Mouse (Mus musculus): ENCODE measurements around the gene Zfp628. TPM values are rescaled to one million over a fixed set of nuclear protein-coding genes. Genes with fewer than 3 reads are reported as not detected.

The Zfp628 gene
- polyA plus RNA-seq, 1 experiment from 2014 or later, result 4.6 TPM

DNA sequence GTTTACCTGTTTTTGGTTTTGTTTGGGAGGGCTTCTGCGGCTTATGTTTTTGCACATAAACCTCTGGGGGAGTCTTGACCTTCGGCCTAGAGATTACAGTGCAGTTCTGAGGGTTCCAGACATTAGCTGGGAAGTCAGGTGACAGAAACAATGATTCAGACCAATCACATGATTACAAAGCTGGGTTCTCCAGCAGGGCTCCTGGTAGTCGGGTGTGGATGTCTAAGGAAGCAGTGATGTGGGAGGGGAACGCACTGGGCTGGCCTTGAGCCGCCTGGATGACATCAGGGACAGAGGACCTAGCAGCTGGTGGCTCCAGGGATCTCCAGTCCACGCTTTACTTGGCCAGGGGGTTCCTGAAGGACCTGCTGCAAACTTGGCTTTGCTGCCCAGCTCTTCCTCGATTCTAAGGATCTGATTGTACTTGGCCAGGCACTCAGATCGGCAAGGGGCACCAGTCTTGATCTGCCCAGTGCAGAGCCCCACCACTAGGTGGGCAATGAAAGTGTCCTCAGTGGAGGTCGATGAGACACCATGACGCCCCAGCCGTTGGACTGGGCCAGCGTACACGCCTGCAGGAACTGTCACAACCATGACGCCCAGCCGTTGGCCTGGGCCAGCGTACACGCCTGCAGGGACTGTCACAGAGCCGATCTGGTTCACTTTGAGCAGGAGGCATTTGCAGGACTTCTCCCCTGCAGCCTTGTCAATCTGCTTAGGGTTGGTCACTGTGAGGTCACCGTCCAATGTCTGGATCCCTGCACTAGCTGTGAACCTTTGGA, 35.7 kb downstream of the Zfp628 start:
- no peak overlapping the region for H3K27ac ChIP-seq (replicated peaks)
- H3K36me3 ChIP-seq, result no peaks in the 10 kb centered on the region
- WGBS, result 87% methylated on average over 19 of the region's 19 CpGs
- H3K4me3 ChIP-seq, result no peak overlapping the region
- no peak overlapping the region for H3K4me2 ChIP-seq
- no peaks in the 10 kb centered on the region for H3K4me1 ChIP-seq (replicated peaks)
- H3K9ac ChIP-seq, result no peak overlapping the region
- ATAC-seq (ENCODE audit: low read depth), result no peak
- no peaks in the 10 kb centered on the region for H3K27me3 ChIP-seq
- H3K9me3 ChIP-seq, result no peaks in the 10 kb centered on the region

- no peak overlapping the region for H3K9ac ChIP-seq
- H3K36me3 ChIP-seq, result no peaks in the 10 kb centered on the region
- H3K27me3 ChIP-seq, result no peaks in the 10 kb centered on the region
- WGBS, result 39% methylated on average over 10 of the region's 10 CpGs
- no peaks in the 10 kb centered on the region for H3K4me1 ChIP-seq (replicated peaks)
- H3K9me3 ChIP-seq, result no peaks in the 10 kb centered on the region
- H3K4me2 ChIP-seq, result no peak overlapping the region
- no peak for ATAC-seq (ENCODE audit: low read depth)
- H3K27ac ChIP-seq (replicated peaks), result no peak overlapping the region
- H3K4me3 ChIP-seq, result no peak overlapping the region
Observed at GRCm38 (mm10) chr7:4953815-4954445, 38.9 kb downstream of the Zfp628 start.

- WGBS, result 91% methylated on average over 10 of the region's 10 CpGs
- Histone ChIP-seq H3K4me3 (no peak overlapping the region), H3K27ac (replicated peaks) (no peak overlapping the region), H3K4me2 (no peak overlapping the region), H3K9ac (no peak overlapping the region), H3K4me1 (replicated peaks) (no peaks in the 10 kb centered on the region), H3K27me3 (no peaks in the 10 kb centered on the region), H3K9me3 (no peaks in the 10 kb centered on the region), H3K36me3 (no peaks in the 10 kb centered on the region)
- no peak for ATAC-seq (ENCODE audit: low read depth)
Observed at GRCm38 (mm10) chr7:4957361-4957760, 42.3 kb downstream of the Zfp628 start.

DNA sequence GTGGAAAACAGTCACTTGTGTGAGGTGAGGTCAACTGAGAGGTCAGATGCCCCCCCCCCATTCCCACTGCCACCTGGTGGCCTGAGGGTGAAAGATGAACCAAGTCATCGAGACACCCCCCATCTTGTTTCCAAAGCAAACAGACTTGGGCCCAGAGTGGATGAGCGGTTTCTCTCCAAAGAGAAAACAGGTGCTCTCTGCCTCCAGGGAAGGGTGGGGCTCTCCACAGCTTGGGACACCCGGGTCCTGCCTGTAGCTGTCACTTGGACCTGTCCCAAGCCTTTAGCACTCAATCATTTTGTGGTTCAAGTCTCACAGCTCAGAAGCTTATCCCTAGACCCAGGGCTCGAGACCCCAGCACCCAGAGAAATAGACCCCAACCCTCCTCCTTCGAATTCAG, 48.5 kb downstream of the Zfp628 start:
- Histone ChIP-seq H3K9ac (no peak overlapping the region), H3K27me3 (no peaks in the 10 kb centered on the region; the same call in 1 of the 2 replicates), H3K4me2 (no peak overlapping the region), H3K4me3 (no peak overlapping the region), H3K4me1 (replicated peaks) (no peaks in the 10 kb centered on the region), H3K36me3 (no peaks in the 10 kb centered on the region), H3K27ac (replicated peaks) (no peak overlapping the region), H3K9me3 (no peaks in the 10 kb centered on the region)
- ATAC-seq (ENCODE audit: low read depth), result 0 out of 2 replicates have a peak, but pooled peaks have one; percentile 19
- WGBS, result 79% methylated on average over 5 of the region's 5 CpGs

DNA sequence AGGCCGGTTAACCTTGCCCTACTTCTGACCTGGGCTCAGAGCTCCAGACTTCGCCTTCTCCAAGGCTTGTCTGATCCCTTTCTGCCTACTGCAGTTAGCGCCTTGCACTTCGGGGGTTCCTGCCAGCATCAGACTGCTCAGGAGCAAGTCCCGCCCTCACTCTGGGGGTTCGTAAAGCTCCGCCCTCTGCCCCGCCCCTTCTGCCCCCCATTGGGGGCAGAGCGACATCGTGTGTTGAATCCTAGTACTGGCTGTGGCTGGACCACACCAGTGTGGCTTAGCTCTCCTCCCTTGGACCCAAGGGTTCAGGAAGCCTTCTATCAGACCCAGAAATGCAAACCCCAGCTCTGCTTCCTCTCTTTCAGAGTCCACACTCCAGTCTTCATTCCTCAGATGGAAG, 49.3 kb downstream of the Zfp628 start, which contains the start of gene Sbk2:
Gene Sbk2, minus strand, starts transcription at position 135 of the 400 bp plus-strand sequence.
- Histone ChIP-seq H3K9me3 (no peaks in the 10 kb centered on the region), H3K4me2 (0 out of 2 replicates have a peak within 1 kb of the TSS, but pooled peaks have one; percentile 14), H3K4me1 (replicated peaks) (no peaks in the 10 kb centered on the region), H3K9ac (no peak within 1 kb of the TSS), H3K27me3 (no peaks in the 10 kb centered on the region; the same call in 1 of the 2 replicates), H3K4me3 (no peak within 1 kb of the TSS), H3K27ac (replicated peaks) (no peak within 1 kb of the TSS), H3K36me3 (no peaks in the 10 kb centered on the region)
- peak; percentile 63; the same call in 1 of the 2 replicates for ATAC-seq (ENCODE audit: low read depth)
- 10% methylated on average over 10 of the region's 10 CpGs for WGBS

GRCm38 (mm10) chr7:4964988-4965387, 50.0 kb downstream of the Zfp628 start:
- H3K9me3 ChIP-seq, result no peaks in the 10 kb centered on the region
- H3K36me3 ChIP-seq, result no peaks in the 10 kb centered on the region
- H3K4me2 ChIP-seq, result no peak overlapping the region
- no peak overlapping the region for H3K9ac ChIP-seq
- no peaks in the 10 kb centered on the region; the same call in 1 of the 2 replicates for H3K27me3 ChIP-seq
- H3K4me1 ChIP-seq (replicated peaks), result no peaks in the 10 kb centered on the region
- no peak for ATAC-seq (ENCODE audit: low read depth)
- 79% methylated on average over 5 of the region's 5 CpGs for WGBS
- H3K27ac ChIP-seq (replicated peaks), result no peak overlapping the region
- no peak overlapping the region for H3K4me3 ChIP-seq

- no peaks in the 10 kb centered on the region; the same call in 1 of the 2 replicates for H3K27me3 ChIP-seq
- no peak within 1 kb of the TSS for H3K4me2 ChIP-seq
- no peak within 1 kb of the TSS for H3K4me3 ChIP-seq
- ATAC-seq (ENCODE audit: low read depth), result no peak
- 48% methylated on average over 6 of the region's 6 CpGs for WGBS
- H3K9me3 ChIP-seq, result no peaks in the 10 kb centered on the region
- no peak within 1 kb of the TSS for H3K27ac ChIP-seq (replicated peaks)
- no peak within 1 kb of the TSS for H3K9ac ChIP-seq
- H3K36me3 ChIP-seq, result no peaks in the 10 kb centered on the region
- no peaks in the 10 kb centered on the region for H3K4me1 ChIP-seq (replicated peaks)
Observed at GRCm38 (mm10) chr7:4971068-4971467, 56.1 kb downstream of the Zfp628 start, which contains the start of gene Sbk3. Gene Sbk3, minus strand, starts transcription at chr7:4971168.

Other genes starting within 250 kb of the Zfp628 start
- 121 and 136 TPM in 2 replicates for gene Hspbp1, start 230.1 kb upstream of the Zfp628 start, polyA plus RNA-seq (2015; fragmentation: Nextera tagmentation; extraction: Ambion mirVana)
- gene Brsk1, start 224.6 kb upstream of the Zfp628 start, polyA plus RNA-seq (2015; fragmentation: Nextera tagmentation; extraction: Ambion mirVana), result 5.9 and 6.2 TPM in 2 replicates
- gene Tmem150b, start 190.0 kb upstream of the Zfp628 start, polyA plus RNA-seq (2015; fragmentation: Nextera tagmentation; extraction: Ambion mirVana), result 0.32 TPM in 1 of 2 replicates, not detected in the other
- 84.0 and 84.7 TPM in 2 replicates for gene Kmt5c, start 175.1 kb upstream of the Zfp628 start, polyA plus RNA-seq (2015; fragmentation: Nextera tagmentation; extraction: Ambion mirVana)
- 18.9 and 19.0 TPM in 2 replicates for gene Cox6b2, start 162.1 kb upstream of the Zfp628 start, polyA plus RNA-seq (2015; fragmentation: Nextera tagmentation; extraction: Ambion mirVana)
- gene Fam71e2, start 143.9 kb upstream of the Zfp628 start, polyA plus RNA-seq (2015; fragmentation: Nextera tagmentation; extraction: Ambion mirVana), result not detected in 2 replicates
- gene Il11, start 132.4 kb upstream of the Zfp628 start, polyA plus RNA-seq (2015; fragmentation: Nextera tagmentation; extraction: Ambion mirVana), result 0.46 and 0.91 TPM in 2 replicates
- gene Tmem190, start 132.3 kb upstream of the Zfp628 start, polyA plus RNA-seq (2015; fragmentation: Nextera tagmentation; extraction: Ambion mirVana), result not detected in 2 replicates
- 2.9 and 3.8 TPM in 2 replicates for gene Tmem238, start 125.6 kb upstream of the Zfp628 start, polyA plus RNA-seq (2015; fragmentation: Nextera tagmentation; extraction: Ambion mirVana)
- gene Rpl28, start 122.3 kb upstream of the Zfp628 start, polyA plus RNA-seq (2015; fragmentation: Nextera tagmentation; extraction: Ambion mirVana), result 194 and 230 TPM in 2 replicates
- 266 and 276 TPM in 2 replicates for gene Ube2s, start 102.6 kb upstream of the Zfp628 start, polyA plus RNA-seq (2015; fragmentation: Nextera tagmentation; extraction: Ambion mirVana)
- 8.7 and 9.7 TPM in 2 replicates for gene Shisa7, start 70.5 kb upstream of the Zfp628 start, polyA plus RNA-seq (2015; fragmentation: Nextera tagmentation; extraction: Ambion mirVana)
- 4.5 and 4.8 TPM in 2 replicates for gene Isoc2b, start 45.0 kb upstream of the Zfp628 start, polyA plus RNA-seq (2015; fragmentation: Nextera tagmentation; extraction: Ambion mirVana)
- gene Isoc2a, start 38.1 kb upstream of the Zfp628 start, polyA plus RNA-seq (2015; fragmentation: Nextera tagmentation; extraction: Ambion mirVana), result 0.51 and 0.91 TPM in 2 replicates
- 0.35 and 0.47 TPM in 2 replicates for gene Gm36210, start 8.7 kb upstream of the Zfp628 start, polyA plus RNA-seq (2015; fragmentation: Nextera tagmentation; extraction: Ambion mirVana)
- gene Nat14, start 6.8 kb downstream of the Zfp628 start, polyA plus RNA-seq (2015; fragmentation: Nextera tagmentation; extraction: Ambion mirVana), result 21.5 and 23.2 TPM in 2 replicates
- 2.4 and 2.7 TPM in 2 replicates for gene Ssc5d, start 10.6 kb downstream of the Zfp628 start, polyA plus RNA-seq (2015; fragmentation: Nextera tagmentation; extraction: Ambion mirVana)
- not detected in 2 replicates for gene Sbk2, start 49.2 kb downstream of the Zfp628 start, polyA plus RNA-seq (2015; fragmentation: Nextera tagmentation; extraction: Ambion mirVana)
- 0.14 and 0.18 TPM in 2 replicates for gene Sbk3, start 56.0 kb downstream of the Zfp628 start, polyA plus RNA-seq (2015; fragmentation: Nextera tagmentation; extraction: Ambion mirVana)
- gene Zfp579, start 80.9 kb downstream of the Zfp628 start, polyA plus RNA-seq (2015; fragmentation: Nextera tagmentation; extraction: Ambion mirVana), result 59.8 and 63.2 TPM in 2 replicates
- 8.4 and 9.1 TPM in 2 replicates for gene Zfp524, start 99.2 kb downstream of the Zfp628 start, polyA plus RNA-seq (2015; fragmentation: Nextera tagmentation; extraction: Ambion mirVana)
- gene Fiz1, start 99.5 kb downstream of the Zfp628 start, polyA plus RNA-seq (2015; fragmentation: Nextera tagmentation; extraction: Ambion mirVana), result 43.0 and 43.7 TPM in 2 replicates
- 0.61 TPM in 1 of 2 replicates, not detected in the other for gene Gm44973, start 100.3 kb downstream of the Zfp628 start, polyA plus RNA-seq (2015; fragmentation: Nextera tagmentation; extraction: Ambion mirVana)
- gene Zfp865, start 105.2 kb downstream of the Zfp628 start, polyA plus RNA-seq (2015; fragmentation: Nextera tagmentation; extraction: Ambion mirVana), result 6.2 and 6.3 TPM in 2 replicates
- gene Ccdc106, start 105.3 kb downstream of the Zfp628 start, polyA plus RNA-seq (2015; fragmentation: Nextera tagmentation; extraction: Ambion mirVana), result 40.0 and 43.3 TPM in 2 replicates
- gene 4632433K11Rik, start 118.9 kb downstream of the Zfp628 start, polyA plus RNA-seq (2015; fragmentation: Nextera tagmentation; extraction: Ambion mirVana), result not detected in 2 replicates
- gene Zfp784, start 123.2 kb downstream of the Zfp628 start, polyA plus RNA-seq (2015; fragmentation: Nextera tagmentation; extraction: Ambion mirVana), result 8.3 and 9.1 TPM in 2 replicates
- gene Zfp580, start 136.3 kb downstream of the Zfp628 start, polyA plus RNA-seq (2015; fragmentation: Nextera tagmentation; extraction: Ambion mirVana), result 69.9 and 81.4 TPM in 2 replicates
- 105 and 112 TPM in 2 replicates for gene U2af2, start 146.9 kb downstream of the Zfp628 start, polyA plus RNA-seq (2015; fragmentation: Nextera tagmentation; extraction: Ambion mirVana)
- 76.4 and 89.3 TPM in 2 replicates for gene Epn1, start 165.0 kb downstream of the Zfp628 start, polyA plus RNA-seq (2015; fragmentation: Nextera tagmentation; extraction: Ambion mirVana)
- gene Rfpl4, start 201.7 kb downstream of the Zfp628 start, polyA plus RNA-seq (2015; fragmentation: Nextera tagmentation; extraction: Ambion mirVana), result not detected in 2 replicates
- gene Rasl2-9, start 210.7 kb downstream of the Zfp628 start, polyA plus RNA-seq (2015; fragmentation: Nextera tagmentation; extraction: Ambion mirVana), result 0.34 and 0.45 TPM in 2 replicates
- gene Vmn1r55, start 234.5 kb downstream of the Zfp628 start, polyA plus RNA-seq (2015; fragmentation: Nextera tagmentation; extraction: Ambion mirVana), result not detected in 2 replicates